Mouse (Mus musculus) left cerebral cortex, postnatal 25 days (tissue): ENCODE results near the gene Mrpl37. TPM values are rescaled to one million over a fixed set of nuclear protein-coding genes. Genes with fewer than 3 reads are reported as not detected.
A peak's percentile ranks its signal among the peaks of the same experiment; 100 is the strongest.

Experiments used
- DNase-seq, 2 experiments: peaks; one replicate each; pipeline ENCODE4 v3.0.0; 2022; ENCODE audit warnings: low spot score in 2 of 2, mixed read lengths in 1 of 2
- intact Hi-C: fragments of 180-260 bp; cut with DNase I; formaldehyde crosslinking; loops from one replicate; pipeline ENCODE4 v1.15.1; 2025
- total RNA-seq, 2 experiments: library from RNA; stranded (reverse); gene quantifications; 2 replicates each; pipeline ENCODE4 v1.2.3; 2021

The Mrpl37 gene
- total RNA-seq, 2 experiments from 2014 or later, result 61.8 to 62.8 TPM

GRCm38 (mm10) chr4:107075456-107075855 is 8.8 kb upstream of the Mrpl37 start:
- intact Hi-C loops, result no loop called here
- DNase-seq, result peak in 1 of 2 experiments; percentile 52

GRCm38 (mm10) chr4:107072343-107072742 is 5.7 kb upstream of the Mrpl37 start:
- DNase-seq, result no peak
- intact Hi-C loops, result no loop called here

- intact Hi-C loops, result no loop called here
- DNase-seq, result no peak
These were observed 628 bp upstream of the Mrpl37 start for GRCm38 (mm10) chr4:107067151-107067840.

GRCm38 (mm10) chr4:107064394-107065098 is 2.1 kb downstream of the Mrpl37 start:
- intact Hi-C loops, result no loop called here
- DNase-seq, result no peak

- intact Hi-C loops, result no loop called here
- no peak for DNase-seq
These were observed 3.5 kb downstream of the Mrpl37 start for GRCm38 (mm10) chr4:107063214-107063613.

GRCm38 (mm10) chr4:107061560-107061959 is 5.1 kb downstream of the Mrpl37 start:
- intact Hi-C loops, result no loop called here
- no peak for DNase-seq

GRCm38 (mm10) chr4:107058781-107059180 is 7.9 kb downstream of the Mrpl37 start:
- intact Hi-C loops, result no loop called here
- peak; percentile 34 to 36 for DNase-seq

- no peak for DNase-seq
- intact Hi-C loops, result no loop called here
These were observed 8.3 kb downstream of the Mrpl37 start for GRCm38 (mm10) chr4:107058346-107058745.

- DNase-seq, result no peak
- intact Hi-C loops, result no loop called here
These were observed 10.6 kb downstream of the Mrpl37 start for GRCm38 (mm10) chr4:107056088-107056487.

- intact Hi-C loops, result no loop called here
- DNase-seq, result no peak
These were observed 13.6 kb downstream of the Mrpl37 start for GRCm38 (mm10) chr4:107052962-107053553.

GRCm38 (mm10) chr4:107051889-107052288 is 14.8 kb downstream of the Mrpl37 start:
- intact Hi-C loops, result no loop called here
- no peak for DNase-seq

GRCm38 (mm10) chr4:107048568-107049162 is 18.0 kb downstream of the Mrpl37 start:
- DNase-seq, result no peak

GRCm38 (mm10) chr4:107047806-107048205 is 18.9 kb downstream of the Mrpl37 start:
- DNase-seq, result peak in 1 of 2 experiments; percentile 43
- intact Hi-C loops, result loop anchor here (5.0 kb wide), 1 partner anchor 211 kb away; no protein-coding TSS in a partner anchor

More at GRCm38 (mm10) chr4:107048568-107049162, 18.0 kb downstream of the Mrpl37 start:
- intact Hi-C loops, result loop anchor here (5.0 kb wide), 1 partner anchor 211 kb away; no protein-coding TSS in a partner anchor

- no peak for DNase-seq
- intact Hi-C loops, result loop anchor here (5.0 kb wide), 1 partner anchor 208 kb away; no protein-coding TSS in a partner anchor
These were observed 21.5 kb downstream of the Mrpl37 start for GRCm38 (mm10) chr4:107045188-107045587.

GRCm38 (mm10) chr4:107042304-107042703 is 24.4 kb downstream of the Mrpl37 start:
- intact Hi-C loops, result no loop called here
- DNase-seq, result no peak

GRCm38 (mm10) chr4:107039270-107039669 is 27.4 kb downstream of the Mrpl37 start:
- DNase-seq, result peak; percentile 44 to 50
- intact Hi-C loops, result no loop called here

GRCm38 (mm10) chr4:107038303-107038702 is 28.4 kb downstream of the Mrpl37 start:
- intact Hi-C loops, result no loop called here
- peak in 1 of 2 experiments; percentile 81 for DNase-seq

GRCm38 (mm10) chr4:107036985-107037384 is 29.7 kb downstream of the Mrpl37 start:
- DNase-seq, result no peak
- intact Hi-C loops, result no loop called here

GRCm38 (mm10) chr4:107035689-107036088 is 31.0 kb downstream of the Mrpl37 start:
- DNase-seq, result no peak
- intact Hi-C loops, result no loop called here

GRCm38 (mm10) chr4:107026451-107026850 is 40.2 kb downstream of the Mrpl37 start:
- intact Hi-C loops, result no loop called here
- DNase-seq, result no peak
